8 mouse cellular contexts compared by ENCODE assay signal in genomic region chr11:50430277-50431133, GRCm38 (mm10). TPM values are rescaled to one million over a fixed set of nuclear protein-coding genes. Genes with fewer than 3 reads are reported as not detected.
DNase-seq lines count a peak whose midpoint lies in the region; ATAC-seq and TF ChIP-seq lines count a peak whose summit lies in the region.

Gene Rufy1, minus strand, starts transcription at chr11:50431125.

- H3K27me3 ChIP-seq in hindbrain, embryonic 16.5 days (replicated peaks; ENCODE audit: control insufficient read depth, insufficient read depth, low read length) = no peaks in the 10 kb centered on the region

- ATAC-seq in hindbrain, embryonic 16.5 days = peak; percentile 84

- peaks cover 8% of the 10 kb centered on the region; the same call in 1 of the 2 replicates for H3K4me1 ChIP-seq in hindbrain, embryonic 16.5 days (ENCODE audit: control insufficient read depth, insufficient read depth, low read depth, low read length)

- H3K9ac ChIP-seq in hindbrain, embryonic 16.5 days (ENCODE audit: low read depth, low read length) = peak within 1 kb of the TSS; percentile 95

- peak within 1 kb of the TSS; percentile 83 for H3K4me3 ChIP-seq in gastrocnemius, adult 2 months
- peak within 1 kb of the TSS; percentile 83 for H3K4me3 ChIP-seq in hindbrain, embryonic 16.5 days (ENCODE audit: low read length)

- H3K4me2 ChIP-seq in hindbrain, embryonic 16.5 days (ENCODE audit: low read length) = peak within 1 kb of the TSS; percentile 65

- intact Hi-C loops in gastrocnemius, adult 2 months (cut with DNase I) = no loop called here

- 0 out of 2 replicates have a peak, but pooled peaks have one; percentile 13 for TF ChIP-seq CTCF in gastrocnemius, adult 2 months (IDR thresholded peaks at IDR 0.05)

- WGBS in hindbrain, embryonic 16.5 days = under 1% methylated on average over 88 of the region's 90 CpGs

- H3K9me3 ChIP-seq in hindbrain, embryonic 16.5 days (ENCODE audit: control insufficient read depth, low read length) = no peaks in the 10 kb centered on the region

- peak; percentile 71 for DNase-seq in WW6 (ENCODE audit: low read depth, low spot score)
- DNase-seq in cerebellum, postnatal 4 days (ENCODE audit: low spot score in 2 of 2) = peak; percentile 63 to 84
- peak; percentile 92 for DNase-seq in gastrocnemius, adult 2 months
- peak; percentile 72 for DNase-seq in left cerebral cortex, adult 11 months (ENCODE audit: low spot score)
- DNase-seq in lung, postnatal 4 days = peak; percentile 89 to 90
- DNase-seq in retina, postnatal 1 day = peak; percentile 90
- peak; percentile 90 for DNase-seq in thymus, postnatal 4 days

- no peaks in the 10 kb centered on the region for H3K36me3 ChIP-seq in hindbrain, embryonic 16.5 days (ENCODE audit: control insufficient read depth, insufficient read depth, low read length)

- peak within 1 kb of the TSS; percentile 99 for H3K27ac ChIP-seq in gastrocnemius, adult 2 months
- peak within 1 kb of the TSS; percentile 97 for H3K27ac ChIP-seq in hindbrain, embryonic 16.5 days (ENCODE audit: low read depth, low read length)

RNA-seq across cellular contexts. Expression of gene Rufy1, which starts in this region (rescaled TPM):
- 10 to 100 TPM; 24.3 to 27.0 TPM for total RNA-seq in gastrocnemius, adult 2 months (2021)
- polyA plus RNA-seq in hindbrain, embryonic 16.5 days (2015; fragmentation: Nextera tagmentation; extraction: Ambion mirVana) = 23.5 and 25.1 TPM in 2 replicates

Comparison
In these comparisons a context has a peak if more than half of its experiments do, and no peak if none do; other contexts are left out.
1. Peak in every context shown above with its lines: DNase-seq, ATAC-seq, H3K4me3 ChIP-seq and H3K27ac ChIP-seq.